Mouse (Mus musculus) embryonic facial prominence, embryonic 11.5 days (tissue): ENCODE data around the gene Tgif2. TPM values are rescaled to one million over a fixed set of nuclear protein-coding genes. Genes with fewer than 3 reads are reported as not detected.
"Not testable (repeated sequence)": the region's sequence is repeated elsewhere in the genome, so short reads cannot be mapped to it uniquely, and the experiment has no call there.

Experiments
- ATAC-seq: fragments of 200-750 bp; cut with Nextera tagmentation; replicated peaks from 2 replicates; pipeline ENCODE4 v1.8.0; 2017; ENCODE audit warnings: low read depth; ENCODE audit not compliant: insufficient number of reproducible peaks, low FRiP score, low TSS enrichment
- DNase-seq: peaks from one replicate; pipeline ENCODE4 v3.0.0-alpha.2; 2015; ENCODE audit warnings: low spot score
- H3K27ac ChIP-seq: fragments of 300-500 bp; sonication (generic); replicated peaks from 2 replicates; pipeline ENCODE4 v1.5.1; 2014; ENCODE audit warnings: mild to moderate bottlenecking, low read depth, low read length, control low read depth
- H3K27me3 ChIP-seq: fragments of 300-500 bp; sonication (generic); 2 replicates; pipeline ENCODE4 v1.6.1; 2014; ENCODE audit warnings: mild to moderate bottlenecking, low read length, moderate library complexity, mixed read lengths; ENCODE audit not compliant: control insufficient read depth, insufficient read depth
- H3K36me3 ChIP-seq: fragments of 300-500 bp; sonication (generic); replicated peaks from 2 replicates; pipeline ENCODE4 v1.6.1; 2014; ENCODE audit warnings: low read depth, mild to moderate bottlenecking, low read length, moderate library complexity, mixed read lengths; ENCODE audit not compliant: control insufficient read depth, insufficient read depth
- H3K4me1 ChIP-seq: fragments of 300-500 bp; sonication (generic); 2 replicates; pipeline ENCODE4 v1.6.1; 2014; ENCODE audit warnings: low read length, mixed read lengths; ENCODE audit not compliant: control insufficient read depth, insufficient read depth
- H3K4me2 ChIP-seq: fragments of 300-500 bp; sonication (generic); 2 replicates; pipeline ENCODE4 v1.6.1; 2014; ENCODE audit warnings: low read depth, mild to moderate bottlenecking, control low read depth, low read length, moderate library complexity
- H3K4me3 ChIP-seq: fragments of 300-500 bp; sonication (generic); 2 replicates; pipeline ENCODE4 v1.5.1; 2014; ENCODE audit warnings: low read depth, low read length, control low read depth
- H3K9ac ChIP-seq: fragments of 300-500 bp; sonication (generic); replicated peaks from 2 replicates; pipeline ENCODE4 v1.6.1; 2014; ENCODE audit warnings: mild to moderate bottlenecking, control low read depth, low read length
- H3K9me3 ChIP-seq: fragments of 300-500 bp; sonication (generic); replicated peaks from 2 replicates; pipeline ENCODE4 v1.6.1; 2016; ENCODE audit warnings: mild to moderate bottlenecking, low read length, inconsistent platforms, mixed read lengths; ENCODE audit not compliant: control insufficient read depth
- WGBS: fragments of 180-500 bp; shearing (Covaris S2); extraction: QIAGEN DNeasy Blood & Tissue Kit; methylation state at CpG from one replicate; pipeline ENCODE4 v1.1.7; 2014; 5-methylcytosine and 5-hydroxymethylcytosine counted together
- polyA plus RNA-seq: library from polyadenylated mRNA; unstranded; fragments of >200 nt; fragmentation: Nextera tagmentation; extraction: Ambion mirVana; gene quantifications from 2 replicates; pipeline ENCODE4 v1.2.1, GENCODE M21; 2014

Gene Tgif2
- polyA plus RNA-seq, 1 experiment from 2014 or later = 91.0 TPM

DNA sequence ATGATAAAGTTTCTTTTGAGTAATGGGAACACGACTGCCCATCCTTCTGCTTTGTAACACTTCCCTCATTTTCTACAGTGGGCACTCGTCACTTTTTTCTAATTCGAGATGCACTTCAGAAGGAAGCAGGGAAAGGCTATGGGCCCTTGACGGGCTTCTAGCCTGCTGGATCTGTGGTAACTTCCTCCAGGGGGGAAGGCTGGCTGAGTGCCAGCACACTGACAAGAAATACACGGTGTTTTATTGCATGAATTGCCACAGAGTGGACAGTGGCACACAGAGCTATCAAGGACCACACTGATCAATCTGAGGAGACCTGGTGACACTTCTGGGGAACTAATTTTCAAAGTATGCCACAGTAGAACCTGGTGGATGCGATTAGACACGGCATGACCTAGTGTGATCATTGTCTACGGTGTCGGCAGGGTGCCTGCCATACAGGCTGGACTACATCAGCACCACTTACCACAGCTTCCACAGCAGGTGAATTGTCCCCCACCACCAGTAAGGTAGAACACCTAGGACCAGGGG, 56.6 kb downstream of the Tgif2 start:
- 85% methylated on average over 9 of the region's 9 CpGs for whole genome bisulfite sequencing
- Histone ChIP-seq H3K36me3 (no peaks in the 10 kb centered on the region), H3K27me3 (no peaks in the 10 kb centered on the region), H3K4me3 (no peak overlapping the region), H3K9me3 (no peaks in the 10 kb centered on the region), H3K4me1 (no peaks in the 10 kb centered on the region), H3K9ac (no peak overlapping the region), H3K27ac (no peak overlapping the region), H3K4me2 (no peak overlapping the region)
- ATAC-seq = no peak
- DNase-seq = no peak

- no peak overlapping the region for H3K9ac ChIP-seq
- no peak overlapping the region for H3K4me3 ChIP-seq
- H3K4me2 ChIP-seq = no peak overlapping the region
- no peak overlapping the region for H3K27ac ChIP-seq
- ATAC-seq = no peak
- no peaks in the 10 kb centered on the region for H3K36me3 ChIP-seq
- no peaks in the 10 kb centered on the region for H3K9me3 ChIP-seq
- H3K4me1 ChIP-seq = no peaks in the 10 kb centered on the region
- no peaks in the 10 kb centered on the region for H3K27me3 ChIP-seq
- 89% methylated on average over 9 of the region's 9 CpGs for WGBS
- no peak for DNase-seq
These were observed 57.2 kb downstream of the Tgif2 start for GRCm38 (mm10) chr2:156897034-156897433.

DNA sequence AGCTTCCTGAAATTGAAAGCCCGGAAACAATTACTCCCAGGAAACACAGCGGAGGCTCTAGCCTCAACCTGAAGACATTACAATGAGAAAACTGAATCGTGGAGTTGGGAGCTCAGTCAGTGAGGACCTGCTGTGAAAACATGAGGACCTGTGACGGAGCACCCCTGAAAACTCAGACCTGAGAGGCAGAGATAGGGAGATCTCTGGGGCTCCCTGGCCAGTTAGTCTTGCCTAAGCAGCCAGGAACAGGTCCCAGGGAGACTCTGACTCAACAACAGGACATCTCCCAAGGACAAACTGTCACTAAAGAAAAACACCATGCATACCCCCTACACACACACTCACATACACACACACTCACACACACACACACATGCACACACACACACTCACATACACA, 58.6 kb downstream of the Tgif2 start:
- Histone ChIP-seq H3K9ac (no peak overlapping the region), H3K4me1 (no peaks in the 10 kb centered on the region), H3K4me2 (no peak overlapping the region), H3K4me3 (no peak overlapping the region), H3K27ac (no peak overlapping the region), H3K9me3 (no peaks in the 10 kb centered on the region), H3K36me3 (no peaks in the 10 kb centered on the region), H3K27me3 (no peaks in the 10 kb centered on the region)
- ATAC-seq = no peak
- no peak for DNase-seq
- WGBS = 69% methylated on average over 4 of the region's 4 CpGs

- H3K36me3 ChIP-seq = no peaks in the 10 kb centered on the region
- no peaks in the 10 kb centered on the region for H3K27me3 ChIP-seq
- WGBS = 77% methylated on average over 4 of the region's 4 CpGs
- no peak overlapping the region for H3K27ac ChIP-seq
- ATAC-seq (no peak), DNase-seq (no peak)
- H3K4me2 ChIP-seq = no peak overlapping the region
- H3K9me3 ChIP-seq = no peaks in the 10 kb centered on the region
- no peak overlapping the region for H3K9ac ChIP-seq
- H3K4me1 ChIP-seq = no peaks in the 10 kb centered on the region
- no peak overlapping the region for H3K4me3 ChIP-seq
These were observed 59.4 kb downstream of the Tgif2 start for GRCm38 (mm10) chr2:156899184-156899583.

DNA sequence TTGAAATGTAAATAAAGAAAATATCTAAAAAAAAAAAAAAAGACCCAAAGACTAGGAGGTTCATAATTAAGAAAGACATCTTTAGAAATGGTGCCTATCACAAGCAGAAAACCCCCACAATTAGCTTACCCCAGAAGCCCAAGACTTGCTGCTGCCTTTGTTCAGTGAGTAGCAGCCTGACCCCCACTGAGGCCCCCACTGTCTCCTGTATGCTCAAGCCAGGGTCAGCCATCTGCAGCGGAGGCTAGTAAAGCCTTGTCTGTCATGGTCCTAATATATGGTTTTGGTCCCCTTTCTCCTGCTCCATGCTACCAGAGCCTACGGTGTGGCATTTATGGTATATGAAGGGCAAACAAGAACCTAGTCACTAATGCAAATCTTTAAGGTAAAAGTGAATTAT, 61.5 kb downstream of the Tgif2 start:
- ATAC-seq (no peak), DNase-seq (no peak)
- no peaks in the 10 kb centered on the region for H3K27me3 ChIP-seq
- H3K4me3 ChIP-seq = no peak overlapping the region
- H3K36me3 ChIP-seq = no peaks in the 10 kb centered on the region
- H3K9ac ChIP-seq = no peak overlapping the region
- 70% methylated on average over 2 of the region's 2 CpGs for WGBS
- no peaks in the 10 kb centered on the region for H3K9me3 ChIP-seq
- H3K4me1 ChIP-seq = no peaks in the 10 kb centered on the region
- no peak overlapping the region for H3K27ac ChIP-seq
- H3K4me2 ChIP-seq = no peak overlapping the region

GRCm38 (mm10) chr2:156901883-156902282, 62.1 kb downstream of the Tgif2 start:
- WGBS = 76% methylated on average over 6 of the region's 6 CpGs
- H3K4me2 ChIP-seq = no peak overlapping the region

GRCm38 (mm10) chr2:156902411-156902810, 62.6 kb downstream of the Tgif2 start:
- DNase-seq, H3K27ac ChIP-seq, ATAC-seq, H3K9me3 ChIP-seq, H3K4me3 ChIP-seq, H3K4me2 ChIP-seq, H3K9ac ChIP-seq, H3K36me3 ChIP-seq, H3K4me1 ChIP-seq, H3K27me3 ChIP-seq: not testable (repeated sequence)
- WGBS = 80% methylated on average over 4 of the region's 4 CpGs

More at GRCm38 (mm10) chr2:156901883-156902282, 62.1 kb downstream of the Tgif2 start:
- DNase-seq (no peak), ATAC-seq (no peak)
- Histone ChIP-seq H3K4me1 (no peaks in the 10 kb centered on the region), H3K4me3 (no peak overlapping the region), H3K9ac (no peak overlapping the region), H3K27me3 (no peaks in the 10 kb centered on the region), H3K9me3 (no peaks in the 10 kb centered on the region), H3K27ac (no peak overlapping the region), H3K36me3 (no peaks in the 10 kb centered on the region)

DNA sequence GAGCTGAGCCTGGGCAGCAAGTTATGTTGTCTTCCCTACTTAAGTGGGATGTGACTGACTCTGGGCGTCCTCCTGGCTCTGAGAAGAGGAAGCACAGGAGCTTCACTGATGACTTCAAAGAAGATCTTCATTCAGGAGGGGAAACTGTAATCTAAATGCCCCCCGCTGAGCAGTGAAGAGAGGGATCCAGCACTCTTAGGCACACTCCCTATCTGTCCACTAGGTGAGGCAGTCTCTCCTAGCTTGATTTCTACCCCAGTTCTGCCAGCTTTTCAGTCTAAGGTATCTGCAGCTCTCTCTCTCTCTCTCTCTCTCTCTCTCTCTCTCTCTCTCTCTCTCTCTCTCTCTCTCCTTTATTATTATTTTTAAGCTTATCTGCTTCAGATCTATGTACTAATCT, 63.6 kb downstream of the Tgif2 start:
- Histone ChIP-seq H3K4me3 (no peak overlapping the region), H3K9me3 (no peaks in the 10 kb centered on the region), H3K27ac (no peak overlapping the region), H3K4me1 (no peaks in the 10 kb centered on the region), H3K27me3 (no peaks in the 10 kb centered on the region), H3K9ac (no peak overlapping the region), H3K4me2 (no peak overlapping the region), H3K36me3 (no peaks in the 10 kb centered on the region)
- DNase-seq (no peak), ATAC-seq (no peak)
- WGBS = 25% methylated on average over 2 of the region's 2 CpGs
